Mouse (Mus musculus): ENCODE measurements at regions not wholly inside any gene's neighbourhood (a gene's known extent, or its start where the extent isn't known, plus 50 kb on each side); places are given as distances from the start of the nearest gene placed in this dataset.

GRCm38 (mm10) chr2:46356651-46357050, 1239.5 kb upstream of the Zeb2 start:
- TF ChIP-seq CTCF (conservative IDR thresholded peaks at IDR 0.05; ENCODE audit: insufficient read depth, insufficient read length, low read depth, low read length) = no peak
- TF ChIP-seq POLR2A (IDR thresholded peaks at IDR 0.05; ENCODE audit: low read depth, low read length) = no peak

Data from kidney, adult 2 months (tissue).